Mouse (Mus musculus) thymus, adult 2 months (tissue): ENCODE measurements at regions not wholly inside any gene's neighbourhood (a gene's known extent, or its start where the extent isn't known, plus 50 kb on each side); places are given as distances from the start of the nearest gene placed in this dataset.
"Not testable (repeated sequence)": the region's sequence is repeated elsewhere in the genome, so short reads cannot be mapped to it uniquely, and the experiment has no call there.

Experiments
- DNase-seq: peaks from one replicate; pipeline ENCODE4 v3.0.0; 2021
- H3K27ac ChIP-seq: fragments of 200-500 bp; 2 replicates; pipeline ENCODE4 v1.5.1; 2012; ENCODE audit warnings: low read length, control low read depth; ENCODE audit not compliant: control insufficient read depth, insufficient read depth
- H3K27me3 ChIP-seq: fragments of 200-500 bp; 2 replicates; pipeline ENCODE4 v1.6.1; 2012; ENCODE audit warnings: mild to moderate bottlenecking, low read length, moderate library complexity, mixed read lengths; ENCODE audit not compliant: control insufficient read depth, insufficient read depth
- H3K36me3 ChIP-seq: fragments of 200-500 bp; 2 replicates; pipeline ENCODE4 v1.6.1; 2012; ENCODE audit warnings: mild to moderate bottlenecking, low read length, moderate library complexity; ENCODE audit not compliant: control insufficient read depth, insufficient read depth
- H3K4me1 ChIP-seq: fragments of 200-500 bp; replicated peaks from 2 replicates; pipeline ENCODE4 v1.6.1; 2012; ENCODE audit warnings: low read length; ENCODE audit not compliant: control insufficient read depth, insufficient read depth
- H3K4me3 ChIP-seq: fragments of 200-500 bp; 2 replicates; pipeline ENCODE4 v1.5.1; 2012; ENCODE audit warnings: mild to moderate bottlenecking, low read length, control low read depth, moderate library complexity; ENCODE audit not compliant: control insufficient read depth, insufficient read depth
- CTCF ChIP-seq: fragments of 200-500 bp; IDR thresholded peaks from 2 replicates; pipeline ENCODE4 v1.5.1; 2012; ENCODE audit warnings: mild to moderate bottlenecking, control low read depth, low read length, moderate library complexity, borderline replicate concordance; ENCODE audit not compliant: control insufficient read depth, poor library complexity, insufficient read depth; ENCODE audit errors: extremely low read depth
- POLR2A ChIP-seq: fragments of 200-500 bp; IDR thresholded peaks from 2 replicates; pipeline ENCODE4 v1.6.1; 2012; ENCODE audit warnings: mild to moderate bottlenecking, low read length, control low read depth, moderate library complexity; ENCODE audit not compliant: control insufficient read depth, poor library complexity, insufficient read depth; ENCODE audit errors: extremely low read depth
- WGBS: fragments of 180-500 bp; shearing (Covaris S2); methylation state at CpG from one replicate; pipeline ENCODE4 v1.1.7; 2018; 5-methylcytosine and 5-hydroxymethylcytosine counted together

DNA sequence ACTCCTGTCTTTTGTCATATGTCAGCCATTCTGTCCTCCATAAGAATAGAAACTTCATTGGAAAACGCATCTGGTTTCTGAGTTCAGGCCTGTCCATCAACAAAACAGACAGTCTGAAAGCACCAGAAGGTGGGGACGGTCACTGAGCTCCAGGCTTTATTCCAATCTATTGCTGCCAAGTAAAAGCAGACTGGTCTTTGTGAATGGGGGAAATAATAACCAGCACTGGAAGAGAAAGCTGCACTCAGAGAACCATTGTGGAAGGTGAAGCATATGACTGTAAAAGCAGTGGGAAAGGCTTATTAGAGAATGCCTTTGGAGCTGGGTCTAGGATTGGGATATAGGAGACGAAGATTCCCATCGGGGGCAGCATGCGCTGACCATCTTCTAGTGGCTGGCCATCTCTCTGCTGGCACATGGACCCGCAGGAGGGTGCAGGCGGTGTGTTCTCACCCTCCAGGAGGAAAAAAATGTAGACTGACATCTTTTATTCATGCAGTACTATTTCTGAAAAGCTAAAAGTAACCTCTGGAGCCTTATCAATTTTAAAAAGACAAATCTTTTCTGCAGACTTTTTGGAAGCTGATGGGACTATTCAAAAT is 1638.0 kb downstream of the Car8 start:
- no peaks in the 10 kb centered on the region for H3K27me3 ChIP-seq
- no peaks in the 10 kb centered on the region for H3K4me1 ChIP-seq
- no peak overlapping the region for H3K4me3 ChIP-seq
- WGBS: 97% methylated on average over 7 of the region's 7 CpGs
- no peaks in the 10 kb centered on the region for H3K36me3 ChIP-seq
- H3K27ac ChIP-seq: no peak overlapping the region
- no peak for TF ChIP-seq CTCF
- TF ChIP-seq POLR2A: no peak
- DNase-seq: no peak

DNA sequence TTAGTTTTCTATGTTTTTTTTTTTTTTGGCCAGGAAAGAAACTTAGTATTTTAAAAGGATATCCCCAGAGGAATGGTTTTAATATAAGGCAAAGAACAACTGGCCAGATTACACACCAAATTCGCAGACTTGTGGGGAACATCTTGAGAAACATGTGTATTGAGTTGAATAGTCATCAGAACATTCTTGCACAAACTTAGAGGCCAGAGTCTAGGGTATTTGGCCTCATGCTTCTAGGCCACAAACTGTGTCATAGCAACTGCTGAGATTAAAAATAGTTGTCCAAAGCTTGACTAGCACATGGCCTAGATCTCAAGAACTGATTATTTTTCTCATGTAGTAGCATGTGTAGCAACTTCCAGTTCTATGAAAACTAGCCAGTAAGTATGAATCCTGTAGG is 1642.5 kb downstream of the Car8 start:
- Histone ChIP-seq H3K27ac (no peak overlapping the region), H3K27me3 (no peaks in the 10 kb centered on the region), H3K36me3 (no peaks in the 10 kb centered on the region), H3K4me1 (no peaks in the 10 kb centered on the region), H3K4me3 (no peak overlapping the region)
- 88% methylated on average over 1 of the region's 1 CpGs for WGBS
- no peak for DNase-seq
- TF ChIP-seq POLR2A (no peak), CTCF (no peak)

DNA sequence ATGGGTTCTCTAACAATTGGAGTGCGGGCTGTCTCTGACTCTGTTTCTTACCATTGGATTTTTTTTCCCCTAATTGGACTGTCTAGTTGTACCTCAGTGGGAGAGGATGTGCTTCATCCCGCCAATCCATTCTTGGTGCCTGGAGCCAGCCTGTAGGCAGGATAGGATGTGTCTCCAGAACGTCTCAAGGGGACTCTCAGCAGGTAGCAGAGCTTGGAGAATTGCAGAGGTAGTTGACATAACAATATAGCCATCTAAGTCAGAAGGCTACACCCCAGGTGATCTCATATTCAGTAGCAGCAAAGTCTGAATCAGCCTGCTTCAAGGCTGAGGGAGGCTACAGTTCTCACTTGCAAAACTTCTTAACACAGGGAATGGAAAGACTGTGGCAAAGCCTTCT is 1646.0 kb downstream of the Car8 start:
- 94% methylated on average over 3 of the region's 3 CpGs for WGBS

DNA sequence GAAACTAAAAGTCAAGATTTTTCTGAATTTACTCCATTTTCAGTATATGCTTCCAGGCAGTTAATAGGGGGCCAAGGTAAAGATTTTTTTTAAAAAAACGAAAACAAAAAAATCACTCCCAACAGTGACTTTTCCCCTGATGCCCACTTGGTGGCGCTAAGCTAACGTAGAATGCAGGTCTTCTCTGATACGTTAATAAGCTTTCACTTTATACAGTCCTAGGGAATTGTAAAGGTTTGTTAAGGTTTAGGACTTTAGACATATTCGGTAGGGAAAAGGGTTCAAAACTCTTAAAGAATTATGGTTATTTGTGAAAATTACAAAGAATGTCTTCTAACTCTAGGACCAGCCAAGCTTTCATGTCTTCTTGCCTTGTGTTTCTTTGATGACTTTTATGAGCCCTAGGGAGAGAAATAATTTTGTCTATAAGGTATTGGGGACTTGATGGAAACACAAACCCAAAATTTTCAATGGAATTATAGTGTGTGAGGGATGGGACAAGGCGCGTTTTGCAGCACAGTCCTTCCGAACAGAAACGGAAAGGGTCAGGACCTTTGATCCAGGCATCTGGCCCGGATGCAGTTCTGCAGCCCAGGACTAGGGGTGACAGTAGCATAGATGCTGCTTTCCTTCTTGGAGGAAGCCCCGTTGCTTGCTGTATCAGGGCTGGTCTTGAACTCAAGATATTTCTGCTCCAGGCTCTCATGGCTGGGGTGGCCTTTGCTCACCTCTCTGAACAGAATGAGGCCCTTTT is 1677.1 kb downstream of the Car8 start:
- DNase-seq: peak; percentile 33
- 46% methylated on average over 11 of the region's 11 CpGs for WGBS
- H3K27ac ChIP-seq: no peak overlapping the region
- H3K4me1 ChIP-seq: no peaks in the 10 kb centered on the region
- no peaks in the 10 kb centered on the region for H3K27me3 ChIP-seq
- no peak overlapping the region for H3K4me3 ChIP-seq
- no peak for TF ChIP-seq CTCF
- TF ChIP-seq POLR2A: no peak
- no peaks in the 10 kb centered on the region for H3K36me3 ChIP-seq

More for the DNA sequence above, 1646.0 kb downstream of the Car8 start:
- not testable (repeated sequence) for H3K4me3 ChIP-seq, DNase-seq, H3K36me3 ChIP-seq, H3K4me1 ChIP-seq, H3K27ac ChIP-seq, H3K27me3 ChIP-seq

DNA sequence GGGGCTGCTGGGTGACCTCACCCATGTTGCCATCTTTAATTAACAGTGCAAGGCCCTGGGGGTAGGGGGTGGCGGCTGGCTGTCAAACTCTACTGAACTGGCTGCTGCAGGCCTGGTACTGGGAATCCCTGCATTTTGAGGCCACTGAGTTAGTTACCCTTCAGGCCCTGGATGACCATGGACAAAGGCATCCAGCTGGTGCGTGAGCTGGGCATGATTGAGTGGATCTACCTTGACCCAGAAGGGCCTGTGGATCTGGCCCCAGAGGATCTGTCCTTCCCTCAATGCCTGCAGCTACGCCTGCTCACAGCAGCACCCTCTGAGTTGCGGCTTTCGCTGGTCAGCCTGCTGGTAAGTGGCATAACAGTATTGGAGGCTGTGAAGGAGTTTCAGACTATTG is 1699.2 kb downstream of the Car8 start:
- H3K4me3 ChIP-seq: no peak overlapping the region

DNA sequence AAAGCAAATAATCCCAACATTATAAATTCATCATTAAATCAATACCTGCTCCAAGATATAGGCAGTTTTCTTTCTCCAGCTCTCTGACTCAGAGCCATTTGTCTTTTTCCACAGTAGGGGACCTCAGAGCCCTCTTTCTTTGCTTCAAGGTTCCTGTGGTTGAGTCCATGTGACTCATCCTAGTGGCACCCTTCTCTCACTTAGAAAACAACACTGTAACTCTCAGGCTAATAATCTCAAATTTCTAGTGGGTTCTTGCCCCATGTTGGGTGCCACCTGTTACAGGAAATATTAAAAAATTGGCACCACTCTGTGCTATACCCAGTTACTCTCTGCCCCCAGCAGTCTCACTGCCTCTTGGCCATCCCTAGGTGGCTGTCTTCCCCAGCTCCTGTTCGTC is 1706.4 kb downstream of the Car8 start:
- Histone ChIP-seq H3K4me3 (no peak overlapping the region), H3K36me3 (no peaks in the 10 kb centered on the region), H3K27ac (no peak overlapping the region), H3K4me1 (no peaks in the 10 kb centered on the region), H3K27me3 (no peaks in the 10 kb centered on the region)
- TF ChIP-seq POLR2A (no peak), CTCF (no peak)
- 89% methylated on average over 1 of the region's 1 CpGs for WGBS
- DNase-seq: no peak

More for the DNA sequence above, 1699.2 kb downstream of the Car8 start:
- Histone ChIP-seq H3K36me3 (no peaks in the 10 kb centered on the region), H3K27me3 (no peaks in the 10 kb centered on the region), H3K27ac (no peak overlapping the region), H3K4me1 (no peaks in the 10 kb centered on the region)
- no peak for TF ChIP-seq CTCF
- TF ChIP-seq POLR2A: no peak
- no peak for DNase-seq
- 97% methylated on average over 5 of the region's 5 CpGs for WGBS

DNA sequence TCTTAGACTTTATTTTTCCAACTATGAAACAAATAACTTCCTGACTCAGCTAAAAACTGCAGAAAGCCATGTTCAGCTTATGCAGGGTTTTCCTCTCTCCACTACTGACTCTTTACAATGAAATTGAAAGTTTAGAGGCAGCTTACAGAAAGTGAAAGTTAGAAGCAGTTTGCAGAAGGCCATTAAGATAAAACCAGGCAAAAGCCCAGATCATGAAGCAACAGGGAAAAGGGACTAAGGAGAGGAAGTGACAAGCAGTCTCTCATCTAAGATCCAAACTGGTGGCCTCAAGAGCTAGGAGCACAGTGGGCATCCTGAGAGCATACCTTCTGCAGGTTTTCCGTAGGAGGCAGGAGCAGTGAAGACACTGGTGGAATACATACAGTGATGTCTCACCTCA is 1721.2 kb downstream of the Car8 start:
- TF ChIP-seq CTCF: no peak
- DNase-seq: no peak

More for the DNA sequence above, 1721.2 kb downstream of the Car8 start:
- Histone ChIP-seq H3K36me3 (no peaks in the 10 kb centered on the region), H3K27me3 (no peaks in the 10 kb centered on the region), H3K4me3 (no peak overlapping the region), H3K4me1 (no peaks in the 10 kb centered on the region), H3K27ac (no peak overlapping the region)
- WGBS: 96% methylated on average over 1 of the region's 1 CpGs
